Mouse (Mus musculus) CD8-positive naive resting alpha-beta T cell, adult 57 days (primary cell): ENCODE measurements around the gene Olfr1087. TPM values are rescaled to one million over a fixed set of nuclear protein-coding genes. Genes with fewer than 3 reads are reported as not detected.

Source experiments
- total RNA-seq: library from RNA; stranded (reverse); gene quantifications from one replicate; pipeline ENCODE4 v1.2.4, GENCODE M21; 2023

Olfr1087 gene
- total RNA-seq = not detected

GRCm38 (mm10) chr2:86698295-86698694 is at the start of gene Olfr1087:
Olfr1087 (minus strand) TSS chr2:86698395.

GRCm38 (mm10) chr2:86733601-86734000 is 35.4 kb upstream of the Olfr1087 start, which contains the start of gene Olfr1089:
Olfr1089 (minus strand) TSS chr2:86733701.

GRCm38 (mm10) chr2:86679992-86680391 is 18.2 kb downstream of the Olfr1087 start, which contains the start of gene Olfr1086:
Olfr1086 (minus strand) TSS chr2:86680092.

GRCm38 (mm10) chr2:86661919-86662318 is 36.3 kb downstream of the Olfr1087 start, which contains the start of gene Olfr1085:
Olfr1085 (minus strand) TSS chr2:86662019.

GRCm38 (mm10) chr2:86639625-86640024 is 58.6 kb downstream of the Olfr1087 start, which contains the start of gene Olfr1084:
Olfr1084 (minus strand) TSS chr2:86639725.

Other genes starting within 250 kb of the Olfr1087 start
- gene Olfr1065, start 247.8 kb downstream of the Olfr1087 start, total RNA-seq = not detected
- not detected for gene Olfr1066, start 242.1 kb downstream of the Olfr1087 start, total RNA-seq
- gene Olfr228, start 211.0 kb downstream of the Olfr1087 start, total RNA-seq = not detected
- gene Olfr1076, start 189.9 kb downstream of the Olfr1087 start, total RNA-seq = not detected
- gene Olfr1079, start 155.9 kb downstream of the Olfr1087 start, total RNA-seq = not detected
- gene Olfr1080, start 140.2 kb downstream of the Olfr1087 start, total RNA-seq = not detected
- not detected for gene Olfr1082, start 99.4 kb downstream of the Olfr1087 start, total RNA-seq
- not detected for gene Olfr1084, start 58.7 kb downstream of the Olfr1087 start, total RNA-seq
- gene Olfr1085, start 36.4 kb downstream of the Olfr1087 start, total RNA-seq = not detected
- not detected for gene Olfr1086, start 18.3 kb downstream of the Olfr1087 start, total RNA-seq
- not detected for gene Olfr1089, start 35.3 kb upstream of the Olfr1087 start, total RNA-seq
- gene Olfr1090, start 60.6 kb upstream of the Olfr1087 start, total RNA-seq = not detected
- gene Olfr1093, start 84.1 kb upstream of the Olfr1087 start, total RNA-seq = not detected
- not detected for gene Olfr141, start 111.6 kb upstream of the Olfr1087 start, total RNA-seq
- not detected for gene Olfr1094, start 126.3 kb upstream of the Olfr1087 start, total RNA-seq
- gene Olfr1095, start 153.3 kb upstream of the Olfr1087 start, total RNA-seq = not detected
- gene Gm13723, start 176.4 kb upstream of the Olfr1087 start, total RNA-seq = not detected
- gene Olfr1097, start 193.8 kb upstream of the Olfr1087 start, total RNA-seq = not detected
- gene Olfr1098, start 226.2 kb upstream of the Olfr1087 start, total RNA-seq = not detected